Mouse (Mus musculus): Measurements from ENCODE around the gene Nr1d1. TPM values are rescaled to one million over a fixed set of nuclear protein-coding genes. Genes with fewer than 3 reads are reported as not detected.

The Nr1d1 gene
- polyA plus RNA-seq, 1 experiment: 156 TPM

DNA sequence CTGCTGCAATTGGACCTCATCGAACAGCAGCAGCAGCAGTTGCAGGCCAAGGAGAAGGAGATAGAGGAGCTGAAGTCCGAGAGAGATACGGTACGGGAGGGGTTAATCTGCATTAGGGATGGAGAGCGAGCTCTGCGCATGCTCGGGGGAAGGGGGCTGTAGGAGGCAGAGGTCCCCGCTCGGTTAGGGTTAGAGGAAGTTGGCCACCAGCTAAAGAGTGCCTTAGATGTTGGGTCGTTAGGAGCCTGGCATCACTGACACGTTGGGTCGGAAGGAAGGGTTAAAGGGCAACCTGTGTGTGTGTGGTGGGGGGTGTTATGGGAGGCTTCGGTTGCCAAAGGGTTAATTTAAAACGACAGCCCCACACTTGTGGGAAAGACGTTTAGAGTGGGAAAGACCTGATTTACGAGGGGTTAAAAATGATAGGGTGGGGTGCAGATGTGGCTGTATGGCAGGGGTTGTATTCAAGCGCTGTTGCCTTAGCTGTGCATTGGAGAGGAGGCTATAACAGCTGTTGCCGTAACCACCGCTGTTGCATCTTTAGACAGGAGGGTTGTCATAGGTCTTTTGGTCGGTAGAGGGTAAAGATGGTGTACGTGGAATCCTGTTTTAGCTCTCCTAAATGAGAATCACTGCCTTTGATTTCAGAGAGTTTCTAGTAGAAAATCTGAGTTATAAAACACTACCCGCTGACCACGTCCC is 21.5 kb upstream of the Nr1d1 start:
- Histone ChIP-seq H3K27ac (ENCODE audit: insufficient read depth, low read length) (peak overlapping the region; percentile 94), H3K4me3 (ENCODE audit: insufficient read depth, low read length) (peak overlapping the region; percentile 63)
- TF ChIP-seq CTCF (IDR thresholded peaks at IDR 0.05; ENCODE audit: extremely low read depth, insufficient read depth, low read length): no peak
- TF ChIP-seq POLR2A (IDR thresholded peaks at IDR 0.05; ENCODE audit: extremely low read depth, insufficient read depth, low read length): peak; percentile 66

DNA sequence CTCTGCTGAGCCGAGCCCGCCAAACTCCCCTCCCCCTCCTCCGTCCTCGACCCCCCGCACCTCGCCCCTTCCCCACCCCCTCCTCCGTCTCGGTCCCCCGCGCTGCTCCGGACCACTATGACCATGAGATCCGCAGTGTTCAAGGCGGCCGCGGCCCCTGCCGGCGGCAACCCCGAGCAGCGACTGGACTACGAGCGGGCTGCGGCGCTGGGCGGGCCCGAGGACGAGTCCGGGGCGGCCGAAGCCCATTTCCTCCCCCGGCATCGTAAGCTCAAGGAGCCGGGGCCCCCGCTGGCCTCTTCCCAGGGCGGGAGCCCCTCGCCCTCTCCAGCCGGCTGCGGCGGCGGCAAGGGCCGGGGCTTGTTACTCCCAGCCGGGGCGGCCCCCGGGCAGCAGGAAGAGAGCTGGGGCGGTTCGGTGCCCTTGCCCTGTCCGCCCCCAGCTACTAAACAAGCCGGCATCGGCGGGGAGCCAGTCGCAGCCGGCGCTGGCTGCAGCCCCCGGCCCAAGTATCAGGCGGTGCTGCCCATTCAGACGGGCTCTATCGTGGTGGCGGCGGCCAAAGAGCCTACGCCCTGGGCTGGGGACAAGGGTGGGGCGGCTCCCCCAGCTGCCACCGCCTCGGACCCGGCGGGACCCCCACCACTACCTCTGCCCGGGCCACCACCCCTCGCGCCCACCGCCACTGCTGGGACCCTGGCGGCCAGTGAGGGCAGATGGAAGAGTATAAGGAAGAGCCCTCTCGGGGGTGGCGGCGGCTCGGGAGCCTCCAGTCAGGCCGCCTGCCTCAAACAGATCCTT is 20.8 kb upstream of the Nr1d1 start:
- Histone ChIP-seq H3K4me1 (ENCODE audit: control insufficient read depth, insufficient read depth, low read length) (peaks cover 6% of the 10 kb centered on the region; the same call in 1 of the 2 replicates), H3K4me3 (ENCODE audit: insufficient read depth, low read length) (peak overlapping the region; percentile 63), H3K27ac (ENCODE audit: insufficient read depth, low read length) (peak overlapping the region; percentile 94)
- TF ChIP-seq CTCF (IDR thresholded peaks at IDR 0.05; ENCODE audit: extremely low read depth, insufficient read depth, low read length): no peak

More for the DNA sequence above, 21.5 kb upstream of the Nr1d1 start:
- H3K4me1 ChIP-seq (ENCODE audit: control insufficient read depth, insufficient read depth, low read length): peaks cover 6% of the 10 kb centered on the region; the same call in 1 of the 2 replicates

DNA sequence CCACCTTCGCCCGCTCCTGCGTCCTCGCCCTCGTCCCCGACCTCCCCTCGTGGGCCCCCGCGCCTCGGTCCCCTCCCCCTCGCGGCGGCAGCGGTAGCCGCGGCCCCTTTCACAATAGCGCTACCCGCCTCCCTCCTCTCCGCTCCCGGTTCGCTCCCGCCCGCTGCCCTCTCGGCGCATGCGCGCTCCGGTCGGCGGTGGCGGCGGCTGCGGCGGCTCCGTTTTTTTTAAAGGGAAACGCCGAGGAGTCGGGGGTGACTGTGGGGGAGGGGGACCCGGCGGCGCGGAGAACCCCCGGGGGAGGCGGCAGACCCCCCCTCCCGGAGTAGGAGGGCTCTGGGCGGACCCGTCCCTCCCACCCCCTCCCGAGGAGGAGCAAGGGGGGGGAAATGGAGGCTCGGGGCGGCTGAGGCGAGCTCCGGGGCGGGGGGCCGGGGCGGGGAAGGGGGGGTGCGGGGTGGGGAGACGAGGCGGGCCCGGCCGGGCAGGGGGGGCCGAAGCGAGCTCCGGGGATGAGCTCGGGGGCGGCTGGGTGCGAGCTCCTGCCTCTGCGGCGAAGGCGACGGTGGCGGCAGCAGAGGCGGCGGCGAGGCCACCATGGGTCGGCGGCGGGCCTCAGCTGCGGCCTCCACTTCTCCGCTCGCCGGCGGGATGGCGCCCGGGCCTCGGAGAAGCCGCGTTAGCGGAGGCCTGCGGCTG is 20.0 kb upstream of the Nr1d1 start, which contains the start of gene Msl1:
Msl1 (plus strand) TSS at position 502 of the 699 bp plus-strand sequence.
- Histone ChIP-seq H3K4me1 (ENCODE audit: control insufficient read depth, insufficient read depth, low read length) (peaks cover 6% of the 10 kb centered on the region; the same call in 1 of the 2 replicates), H3K4me3 (ENCODE audit: insufficient read depth, low read length) (peak within 1 kb of the TSS; percentile 63), H3K27ac (ENCODE audit: insufficient read depth, low read length) (peak within 1 kb of the TSS; percentile 98)
- TF ChIP-seq POLR2A (IDR thresholded peaks at IDR 0.05; ENCODE audit: extremely low read depth, insufficient read depth, low read length) (peak; percentile 42; the same call in 1 of the 2 replicates), CTCF (IDR thresholded peaks at IDR 0.05; ENCODE audit: extremely low read depth, insufficient read depth, low read length) (no peak)

DNA sequence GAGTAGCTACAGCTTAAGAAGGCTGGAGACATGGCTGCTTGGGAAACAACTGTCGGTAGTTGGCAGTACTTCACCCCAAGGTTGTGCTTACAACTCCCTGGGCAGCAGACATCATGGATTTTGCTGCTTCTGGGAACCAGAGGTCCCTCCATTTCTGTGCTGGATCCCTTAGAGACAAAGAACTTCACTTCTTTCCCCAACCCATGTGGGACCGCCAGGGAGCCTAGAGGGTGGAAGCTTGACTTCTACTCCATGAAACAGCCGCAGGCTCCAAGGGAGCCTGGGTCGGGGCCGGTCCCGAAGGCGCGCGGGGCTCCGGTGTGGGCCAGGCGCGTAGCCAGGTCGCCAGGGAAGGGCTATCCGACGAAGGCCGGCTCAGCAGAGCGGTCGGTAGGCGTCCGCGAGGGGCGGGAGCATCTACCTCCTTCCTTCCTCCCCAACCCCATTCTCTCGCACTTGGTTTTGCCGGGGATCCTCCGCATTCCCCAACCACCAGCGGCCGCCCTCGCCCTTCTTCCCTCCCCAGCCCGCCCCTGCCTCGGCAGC is 19.4 kb upstream of the Nr1d1 start:
- Histone ChIP-seq H3K27ac (ENCODE audit: insufficient read depth, low read length) (peak overlapping the region; percentile 98), H3K4me3 (ENCODE audit: insufficient read depth, low read length) (peak overlapping the region; percentile 63), H3K4me1 (ENCODE audit: control insufficient read depth, insufficient read depth, low read length) (peaks cover 6% of the 10 kb centered on the region; the same call in 1 of the 2 replicates)
- TF ChIP-seq CTCF (IDR thresholded peaks at IDR 0.05; ENCODE audit: extremely low read depth, insufficient read depth, low read length): no peak
- no peak; the same call in 1 of the 2 replicates for TF ChIP-seq POLR2A (IDR thresholded peaks at IDR 0.05; ENCODE audit: extremely low read depth, insufficient read depth, low read length)

DNA sequence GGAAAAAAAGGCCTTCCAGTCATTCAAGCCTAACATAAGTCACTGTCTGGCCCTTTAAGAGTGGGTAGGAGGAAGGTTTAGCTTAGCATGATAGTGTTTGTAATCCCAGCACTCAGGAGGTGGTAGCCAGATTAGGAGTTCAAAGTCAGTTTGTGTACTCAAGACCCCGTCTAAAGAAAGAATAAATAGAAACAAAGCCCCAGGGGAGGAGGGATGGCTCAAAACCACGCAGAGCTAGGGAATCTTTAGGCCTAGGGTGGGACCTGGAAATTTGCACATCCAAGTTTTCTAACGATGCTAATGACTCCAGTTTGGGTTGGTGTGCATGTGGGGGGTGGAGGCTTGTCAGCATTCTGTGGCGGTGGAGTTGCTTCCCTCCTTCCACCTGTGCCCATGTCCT is 16.9 kb upstream of the Nr1d1 start:
- no peak overlapping the region for H3K27ac ChIP-seq (ENCODE audit: insufficient read depth, low read length)
- no peaks in the 10 kb centered on the region for H3K4me1 ChIP-seq (ENCODE audit: control insufficient read depth, insufficient read depth, low read length)
- TF ChIP-seq CTCF (IDR thresholded peaks at IDR 0.05; ENCODE audit: extremely low read depth, insufficient read depth, low read length) (no peak), POLR2A (IDR thresholded peaks at IDR 0.05; ENCODE audit: extremely low read depth, insufficient read depth, low read length) (no peak)
- no peak overlapping the region for H3K4me3 ChIP-seq (ENCODE audit: insufficient read depth, low read length)

DNA sequence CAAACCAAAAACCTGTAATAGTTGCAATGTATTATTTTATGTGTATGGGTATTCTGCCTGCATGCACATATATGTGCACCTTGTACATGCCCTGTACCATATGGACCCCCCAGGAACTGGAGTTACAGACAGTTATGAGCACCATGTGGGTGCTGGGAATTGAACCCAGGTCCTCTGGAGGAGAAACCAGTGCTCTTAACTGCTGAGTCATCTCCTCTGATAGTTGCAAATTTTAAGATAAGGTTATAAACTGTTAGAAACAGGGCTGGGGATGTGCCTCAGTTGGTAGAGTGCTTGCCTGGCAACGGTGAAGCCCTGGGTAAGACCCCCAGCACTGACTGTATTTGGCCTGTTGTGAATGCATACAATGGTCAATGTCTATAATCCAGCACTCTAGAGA is 16.3 kb upstream of the Nr1d1 start:
- Histone ChIP-seq H3K4me1 (ENCODE audit: control insufficient read depth, insufficient read depth, low read length) (no peaks in the 10 kb centered on the region), H3K27ac (ENCODE audit: insufficient read depth, low read length) (no peak overlapping the region), H3K4me3 (ENCODE audit: insufficient read depth, low read length) (no peak overlapping the region)
- TF ChIP-seq POLR2A (IDR thresholded peaks at IDR 0.05; ENCODE audit: extremely low read depth, insufficient read depth, low read length) (no peak), CTCF (IDR thresholded peaks at IDR 0.05; ENCODE audit: extremely low read depth, insufficient read depth, low read length) (no peak)

DNA sequence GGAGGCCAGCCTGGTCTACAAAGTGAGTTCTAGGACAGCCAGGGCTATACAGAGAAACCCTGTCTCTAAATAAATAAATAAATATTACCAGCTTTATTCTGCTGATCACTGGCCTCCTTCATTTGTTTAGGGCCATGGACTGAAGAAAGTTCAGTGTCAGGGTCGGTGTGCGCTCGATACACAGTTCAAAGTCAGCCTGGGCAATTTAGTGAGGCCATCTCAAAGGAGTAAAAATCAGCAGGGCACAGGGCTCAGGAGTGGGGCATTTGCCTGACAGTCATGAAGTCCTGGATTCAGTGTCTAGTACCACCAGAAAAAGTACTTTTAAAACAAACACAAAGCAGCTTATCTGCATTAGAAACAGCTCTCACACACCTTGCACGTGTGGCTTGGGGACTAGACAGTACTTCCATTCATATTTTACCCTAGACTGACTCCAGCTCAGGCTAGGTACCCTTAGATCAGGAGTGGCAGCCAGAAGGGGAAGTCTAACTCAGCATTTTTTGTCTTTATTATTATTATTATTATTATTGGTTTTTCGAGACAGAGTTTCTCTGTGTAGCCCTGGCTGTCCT is 15.6 kb upstream of the Nr1d1 start:
- peaks cover 4% of the 10 kb centered on the region for H3K4me1 ChIP-seq (ENCODE audit: control insufficient read depth, insufficient read depth, low read length)
- no peak overlapping the region for H3K4me3 ChIP-seq (ENCODE audit: insufficient read depth, low read length)
- no peak overlapping the region for H3K27ac ChIP-seq (ENCODE audit: insufficient read depth, low read length)
- TF ChIP-seq CTCF (IDR thresholded peaks at IDR 0.05; ENCODE audit: extremely low read depth, insufficient read depth, low read length): no peak
- no peak for TF ChIP-seq POLR2A (IDR thresholded peaks at IDR 0.05; ENCODE audit: extremely low read depth, insufficient read depth, low read length)

DNA sequence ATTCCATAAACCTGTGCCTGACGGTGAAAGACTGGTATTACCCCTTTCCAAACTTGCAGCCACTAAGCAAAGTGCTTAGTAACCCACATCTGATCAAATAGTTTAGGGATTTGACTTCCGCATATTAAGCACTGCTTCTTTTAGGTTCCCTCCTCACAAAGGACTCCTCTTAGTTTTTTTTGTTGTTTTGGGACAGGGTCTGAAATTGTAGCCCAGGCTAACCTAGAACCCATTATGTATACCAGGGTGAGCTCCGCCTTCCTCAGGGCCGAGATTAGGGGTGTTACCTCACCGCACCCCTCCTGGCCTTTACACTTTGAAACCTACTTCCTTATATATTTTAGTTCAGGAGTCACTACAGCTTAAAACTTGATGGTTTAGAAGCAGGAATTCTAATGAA is 14.7 kb upstream of the Nr1d1 start:
- H3K4me1 ChIP-seq (ENCODE audit: control insufficient read depth, insufficient read depth, low read length): peaks cover 4% of the 10 kb centered on the region

More for the DNA sequence above, 14.7 kb upstream of the Nr1d1 start:
- Histone ChIP-seq H3K27ac (ENCODE audit: insufficient read depth, low read length) (no peak overlapping the region), H3K4me3 (ENCODE audit: insufficient read depth, low read length) (no peak overlapping the region)
- TF ChIP-seq CTCF (IDR thresholded peaks at IDR 0.05; ENCODE audit: extremely low read depth, insufficient read depth, low read length) (no peak), POLR2A (IDR thresholded peaks at IDR 0.05; ENCODE audit: extremely low read depth, insufficient read depth, low read length) (no peak)
